Mouse (Mus musculus): ENCODE measurements at regions not wholly inside any gene's neighbourhood (a gene's known extent, or its start where the extent isn't known, plus 50 kb on each side); places are given as distances from the start of the nearest gene placed in this dataset.

DNA sequence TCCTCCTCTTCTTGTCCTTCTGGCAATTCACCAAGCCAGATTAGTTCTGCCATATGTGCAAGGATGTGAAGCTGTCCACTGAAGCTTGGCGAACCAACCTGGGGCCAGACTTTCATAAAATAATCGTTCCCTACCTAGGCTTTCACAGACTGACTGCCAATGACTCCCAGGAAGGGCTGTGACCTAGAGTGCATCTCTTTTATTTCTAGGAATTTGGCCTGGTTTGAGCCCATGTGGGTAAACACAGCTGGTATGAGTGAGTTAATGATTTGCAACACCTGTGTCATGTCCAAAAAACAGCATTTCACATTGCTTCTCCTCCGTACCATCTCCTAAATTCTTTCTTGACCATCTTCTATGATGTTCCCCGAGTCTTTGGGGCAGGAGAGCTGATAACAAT is 178.0 kb upstream of the A1bg start:
- TF ChIP-seq CTCF (IDR thresholded peaks at IDR 0.05; ENCODE audit: low read depth) (no peak), EP300 (optimal IDR thresholded peaks at IDR 0.05) (no peak)

All from stomach, postnatal 0 days (tissue).